Mouse (Mus musculus) olfactory bulb, adult 2 months (tissue): ENCODE data around the gene Clec2h.

Experiments used
- CTCF ChIP-seq: fragments of 200-500 bp; IDR thresholded peaks from 2 replicates; pipeline ENCODE4 v1.5.1; 2012; ENCODE audit warnings: low read depth, mild to moderate bottlenecking, low read length, moderate library complexity; ENCODE audit not compliant: insufficient read depth
- POLR2A ChIP-seq: fragments of 200-500 bp; IDR thresholded peaks from 2 replicates; pipeline ENCODE4 v1.6.1; 2012; ENCODE audit warnings: mild to moderate bottlenecking, low read depth, low read length, moderate library complexity; ENCODE audit not compliant: insufficient read depth

DNA sequence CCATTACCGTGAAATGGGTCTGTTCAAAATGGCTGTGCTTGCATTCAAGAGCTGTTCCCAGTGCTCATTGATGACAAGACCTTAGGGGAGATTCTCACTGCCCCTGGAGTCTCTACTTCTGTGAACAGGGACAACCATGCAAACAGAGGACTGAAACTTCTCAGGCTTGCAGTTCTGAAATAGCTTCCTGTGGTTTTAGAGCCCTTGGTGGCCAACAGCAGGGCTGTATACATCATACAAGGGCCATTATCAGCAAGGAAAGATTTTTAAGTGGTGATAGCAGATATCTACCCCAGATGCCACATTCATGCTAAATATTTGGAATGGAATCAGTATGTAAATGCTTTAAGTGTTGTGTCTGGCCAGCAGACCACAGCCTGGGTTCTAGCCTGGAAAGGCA lies 9.2 kb upstream of the Clec2h start:
- TF ChIP-seq CTCF (no peak), POLR2A (no peak)
